ENCODE assay signal across 8 mouse cellular contexts in the genomic region with DNA sequence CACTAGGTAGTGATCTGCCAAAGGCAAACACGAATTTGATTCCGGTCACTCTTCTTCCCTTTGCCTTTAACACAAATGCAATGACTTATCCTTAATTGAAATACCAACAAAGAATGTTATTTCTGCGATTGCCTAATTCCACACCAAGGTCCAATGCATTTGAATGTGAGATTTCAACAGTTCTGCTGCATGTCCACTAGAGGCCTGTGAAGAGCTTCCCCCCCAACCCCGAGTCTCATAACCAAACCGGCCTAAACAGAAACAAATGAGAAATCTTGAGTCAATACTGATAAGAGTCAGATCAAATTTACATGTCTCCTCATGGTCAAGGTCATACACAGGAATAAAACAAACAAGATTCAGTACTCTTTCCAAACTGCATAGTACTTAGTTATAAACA.
DNase-seq lines count a peak whose midpoint lies in the region; ATAC-seq and TF ChIP-seq lines count a peak whose summit lies in the region.

No protein-coding gene starts in this region.

- H3K79me2 ChIP-seq in myocyte (ENCODE audit: control insufficient read depth, insufficient read depth), result peaks cover 96% of the 10 kb centered on the region

- peak; percentile 81 for TF ChIP-seq CTCF in heart, postnatal 0 days (IDR thresholded peaks at IDR 0.05; ENCODE audit: low read depth)

- 0 out of 2 replicates have a peak overlapping the region, but pooled peaks have one; percentile 50 for H3K27ac ChIP-seq in heart, postnatal 0 days (ENCODE audit: low read depth)

- H3K9me3 ChIP-seq in heart, postnatal 0 days (replicated peaks; ENCODE audit: control insufficient read depth, low read length), result no peaks in the 10 kb centered on the region

- H3K27me3 ChIP-seq in heart, postnatal 0 days (ENCODE audit: control insufficient read depth, insufficient read depth, low read length), result no peaks in the 10 kb centered on the region
- H3K27me3 ChIP-seq in myocyte (ENCODE audit: control insufficient read depth, insufficient read depth, insufficient read length), result no peaks in the 10 kb centered on the region

- 0 out of 2 replicates have a peak, but pooled peaks cover 19% of the 10 kb centered on the region for H3K4me1 ChIP-seq in heart, postnatal 0 days (ENCODE audit: control insufficient read depth, insufficient read depth)

- no peak for TF ChIP-seq EP300 in heart, postnatal 0 days (IDR thresholded peaks at IDR 0.05; ENCODE audit: low read depth)

- no peak overlapping the region for H3K4me3 ChIP-seq in heart, postnatal 0 days (ENCODE audit: low read depth, low read length)
- H3K4me3 ChIP-seq in myocyte, result no peak overlapping the region

- H3K36me3 ChIP-seq in heart, postnatal 0 days (replicated peaks; ENCODE audit: control insufficient read depth, insufficient read depth, low read length), result no peaks in the 10 kb centered on the region
- no peaks in the 10 kb centered on the region for H3K36me3 ChIP-seq in myocyte (ENCODE audit: control insufficient read depth, insufficient read depth)

- TF ChIP-seq POLR2A in myocyte (IDR thresholded peaks at IDR 0.05; ENCODE audit: insufficient read length, low read depth), result no peak

- DNase-seq in right cerebral cortex, adult 18-20 months, result peak; percentile 19
- DNase-seq in right cerebral cortex, postnatal 25 days, result no peak
- DNase-seq in embryo, embryonic 11 days, result peak; percentile 76
- DNase-seq in heart, postnatal 0 days (ENCODE audit: low spot score), result peak; percentile 72
- peak; percentile 68 to 76 for DNase-seq in kidney, postnatal 36 days
- no peak for DNase-seq in cerebellum, adult 9-10 months
- no peak for DNase-seq in frontal cortex, postnatal 25 days (ENCODE audit: low spot score in 2 of 2)

- no peak overlapping the region for H3K4me2 ChIP-seq in heart, postnatal 0 days (ENCODE audit: low read depth, low read length)
- peak overlapping the region; percentile 61 for H3K4me2 ChIP-seq in myocyte (ENCODE audit: low read depth)

- no peak overlapping the region for H3K9ac ChIP-seq in heart, postnatal 0 days (replicated peaks; ENCODE audit: low read depth, low read length)

- WGBS in heart, postnatal 0 days, result 35% methylated on average over 5 of the region's 5 CpGs

- ATAC-seq in heart, postnatal 0 days (ENCODE audit: insufficient read depth, low read depth), result peak; percentile 73

- no peak overlapping the region for H3ac ChIP-seq in myocyte (ENCODE audit: control insufficient read depth, insufficient read length)

TF ChIP-seq in myocyte, 11 proteins besides CTCF, POLR2A, EP300 and RAD21:
- no peak for TF ChIP-seq MYOG (IDR thresholded peaks at IDR 0.05; ENCODE audit: control insufficient read depth in 1 of 3, insufficient read depth in 1 of 3, insufficient read length in 2 of 3, low read depth in 2 of 3)
- peak; percentile 65 for TF ChIP-seq CEBPB (IDR thresholded peaks at IDR 0.05; ENCODE audit: insufficient read depth, poor library complexity, severe bottlenecking)
- no peak for TF ChIP-seq REST (IDR thresholded peaks at IDR 0.05; ENCODE audit: insufficient read depth, insufficient read length)

Comparison
In these comparisons a context has a peak if more than half of its experiments do, and no peak if none do; other contexts are left out.
1. DNase-seq: peak in right cerebral cortex, adult 18-20 months (single experiment), embryo, embryonic 11 days (single experiment), heart, postnatal 0 days (single experiment) and kidney, postnatal 36 days (2 of 2); none in right cerebral cortex, postnatal 25 days (single experiment), cerebellum, adult 9-10 months (single experiment) and frontal cortex, postnatal 25 days (0 of 2).